Mouse (Mus musculus): ENCODE results near the gene Eipr1.

- TF ChIP-seq GATA1 (IDR thresholded peaks at IDR 0.05; ENCODE audit: borderline replicate concordance, low read length) (no peak), FLI1 (IDR thresholded peaks at IDR 0.05; ENCODE audit: low read length) (no peak)
Observed at GRCm38 (mm10) chr12:28724366-28724765, 27.2 kb upstream of the Eipr1 start.

Measured in megakaryocyte, embryonic 14.5 days (primary cell).